Mouse (Mus musculus) liver, embryonic 13.5 days (tissue): ENCODE results near the gene Shc2. TPM values are rescaled to one million over a fixed set of nuclear protein-coding genes. Genes with fewer than 3 reads are reported as not detected.

ENCODE experiments used
- ATAC-seq: fragments of 200-750 bp; cut with Nextera tagmentation; 2 replicates; pipeline ENCODE4 v1.8.0; 2017; ENCODE audit warnings: low read depth, mild to moderate bottlenecking, moderate number of reproducible peaks, moderate library complexity
- DNase-seq: peaks from one replicate; pipeline ENCODE4 v3.0.0; 2022
- H3K27ac ChIP-seq: fragments of 300-500 bp; sonication (generic); 2 replicates; pipeline ENCODE4 v1.5.1; 2015; ENCODE audit warnings: moderate library complexity, mild to moderate bottlenecking, inconsistent platforms
- H3K27me3 ChIP-seq: fragments of 300-500 bp; sonication (generic); 2 replicates; pipeline ENCODE4 v1.6.1; 2015; ENCODE audit warnings: mild to moderate bottlenecking, inconsistent platforms
- H3K36me3 ChIP-seq: fragments of 300-500 bp; sonication (generic); 2 replicates; pipeline ENCODE4 v1.6.1; 2015; ENCODE audit warnings: mild to moderate bottlenecking, inconsistent platforms
- H3K4me1 ChIP-seq: fragments of 300-500 bp; sonication (generic); replicated peaks from 2 replicates; pipeline ENCODE4 v1.6.1; 2015; ENCODE audit warnings: inconsistent platforms
- H3K4me2 ChIP-seq: fragments of 300-500 bp; sonication (generic); 2 replicates; pipeline ENCODE4 v1.6.1; 2015; ENCODE audit warnings: inconsistent platforms, mild to moderate bottlenecking, moderate library complexity
- H3K4me3 ChIP-seq: fragments of 300-500 bp; sonication (generic); replicated peaks from 2 replicates; pipeline ENCODE4 v1.5.1; 2015; ENCODE audit warnings: mild to moderate bottlenecking, inconsistent platforms
- H3K9ac ChIP-seq: fragments of 300-500 bp; sonication (generic); 2 replicates; pipeline ENCODE4 v1.6.1; 2015; ENCODE audit warnings: mild to moderate bottlenecking, inconsistent platforms
- H3K9me3 ChIP-seq: fragments of 300-500 bp; sonication (generic); replicated peaks from 2 replicates; pipeline ENCODE4 v1.6.1; 2016; ENCODE audit warnings: inconsistent platforms
- WGBS: fragments of 180-500 bp; shearing (Covaris S2); methylation state at CpG from one replicate; pipeline ENCODE4 v1.1.7; 2015; ENCODE audit not compliant: insufficient replicate concordance; 5-methylcytosine and 5-hydroxymethylcytosine counted together
- polyA plus RNA-seq: library from polyadenylated mRNA; unstranded; fragments of >200 nt; fragmentation: Nextera tagmentation; extraction: Ambion mirVana; gene quantifications from 2 replicates; pipeline ENCODE4 v1.2.1, GENCODE M21; 2015

Gene Shc2
- polyA plus RNA-seq, 1 experiment from 2014 or later: 0.28 TPM

DNA sequence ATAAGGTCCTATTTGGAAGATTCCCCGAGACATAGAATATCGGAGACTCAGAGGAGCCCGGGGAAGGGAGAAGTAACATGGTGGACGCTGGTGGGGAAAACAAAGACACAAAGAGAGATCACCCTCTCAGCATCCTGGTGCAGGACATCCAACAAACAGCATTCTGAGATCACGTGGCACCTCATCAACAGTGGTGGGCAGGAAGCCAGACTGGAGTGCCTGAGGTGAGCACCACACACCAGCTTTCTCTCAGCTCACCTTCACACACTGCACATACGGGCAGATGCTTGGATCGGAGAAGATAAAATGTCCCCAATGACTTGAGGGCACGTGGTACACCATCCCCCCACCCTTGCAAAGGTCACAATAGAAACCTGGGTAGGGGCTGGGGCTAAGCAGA is 1.4 kb downstream of the Shc2 start:
- Histone ChIP-seq H3K27ac (no peak overlapping the region), H3K4me1 (peaks cover 9% of the 10 kb centered on the region), H3K9me3 (no peaks in the 10 kb centered on the region), H3K4me2 (no peak overlapping the region), H3K36me3 (no peaks in the 10 kb centered on the region), H3K9ac (no peak overlapping the region), H3K4me3 (no peak overlapping the region), H3K27me3 (peaks cover 61% of the 10 kb centered on the region)
- WGBS: 63% methylated on average over 8 of the region's 8 CpGs
- DNase-seq (no peak), ATAC-seq (no peak)

DNA sequence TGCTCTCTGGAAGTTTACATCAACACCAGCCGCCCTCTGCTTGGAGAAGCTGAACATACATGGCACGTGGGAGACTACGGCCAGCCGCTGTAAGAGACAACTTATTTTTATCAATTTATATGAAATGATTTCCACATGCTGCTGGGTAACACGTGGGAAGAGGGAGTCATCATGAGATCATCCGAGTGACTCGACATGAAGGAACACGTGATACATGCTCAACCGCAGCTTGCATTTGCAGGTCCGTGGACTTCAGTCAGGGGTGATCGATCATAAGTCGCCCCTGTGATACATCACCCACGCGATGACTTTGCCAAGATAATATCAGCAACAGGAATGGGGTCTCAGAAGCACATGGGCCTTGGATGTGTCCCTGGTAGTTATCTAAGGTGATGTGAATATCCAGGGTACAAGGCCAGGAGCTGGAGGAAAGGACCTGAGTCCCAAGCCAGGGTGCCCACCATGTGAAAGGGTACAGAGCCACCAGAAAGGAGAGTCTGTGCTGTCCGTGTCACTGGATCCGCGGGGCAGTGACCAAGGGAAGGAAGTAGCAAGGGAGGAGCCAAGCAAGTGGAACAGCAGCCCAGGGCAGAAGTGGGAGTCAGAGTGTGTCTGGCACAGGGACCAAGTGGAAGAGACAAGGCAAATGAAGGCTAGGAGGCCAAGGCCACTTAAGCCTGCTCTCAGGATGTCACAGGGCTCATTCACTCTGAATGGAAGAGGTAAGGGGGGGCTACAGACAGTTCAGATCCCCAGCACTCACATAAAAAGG is 4.5 kb downstream of the Shc2 start:
- H3K4me2 ChIP-seq: no peak overlapping the region
- no peak overlapping the region for H3K4me3 ChIP-seq
- no peak for DNase-seq
- H3K9me3 ChIP-seq: no peaks in the 10 kb centered on the region
- WGBS: 63% methylated on average over 17 of the region's 17 CpGs
- H3K27ac ChIP-seq: no peak overlapping the region
- H3K4me1 ChIP-seq: peaks cover 6% of the 10 kb centered on the region
- H3K9ac ChIP-seq: no peak overlapping the region
- H3K27me3 ChIP-seq: peaks cover 38% of the 10 kb centered on the region
- no peak for ATAC-seq
- no peaks in the 10 kb centered on the region for H3K36me3 ChIP-seq

DNA sequence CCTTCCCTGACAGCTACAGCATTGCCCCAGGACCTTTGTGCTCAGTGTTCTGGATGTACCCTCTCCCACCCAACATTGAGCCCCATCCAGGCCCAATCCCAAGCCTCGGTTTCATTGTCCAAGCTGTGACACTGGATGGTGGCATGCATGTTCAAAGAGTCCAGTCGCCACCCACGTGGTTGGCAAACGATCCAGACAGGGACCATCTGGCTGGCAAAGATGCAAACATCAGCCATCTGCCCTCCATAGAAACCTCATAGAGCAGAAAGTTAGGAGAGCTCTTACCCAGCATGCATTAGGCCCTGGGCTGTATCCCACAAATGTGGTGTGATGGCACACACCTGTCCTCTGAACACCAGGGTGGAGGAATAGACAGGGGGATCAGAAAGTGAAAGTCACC is 6.3 kb downstream of the Shc2 start:
- no peak for DNase-seq
- Histone ChIP-seq H3K4me2 (no peak overlapping the region), H3K4me1 (no peaks in the 10 kb centered on the region), H3K9ac (no peak overlapping the region), H3K4me3 (no peak overlapping the region), H3K27me3 (peaks cover 20% of the 10 kb centered on the region), H3K27ac (no peak overlapping the region), H3K36me3 (no peaks in the 10 kb centered on the region), H3K9me3 (no peaks in the 10 kb centered on the region)
- WGBS: 68% methylated on average over 4 of the region's 4 CpGs
- no peak for ATAC-seq

DNA sequence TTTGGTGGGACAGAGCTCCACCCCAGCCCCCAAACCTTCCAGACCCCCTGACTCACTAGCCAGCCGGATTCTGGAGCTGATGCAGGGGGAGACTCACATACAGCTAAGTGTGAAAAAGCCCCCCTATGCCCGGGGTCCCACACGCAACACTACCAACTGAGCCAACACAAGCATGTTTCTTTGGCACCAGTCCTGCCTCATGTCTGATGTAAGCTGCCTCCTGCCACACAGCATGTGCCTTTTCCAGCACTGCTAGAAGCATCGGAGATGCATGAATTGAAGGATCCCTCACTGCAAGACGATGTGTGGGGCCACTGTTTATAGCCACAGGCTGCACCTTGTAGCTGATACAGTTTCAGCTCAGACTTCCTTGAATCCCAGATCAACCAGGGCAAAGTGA is 9.3 kb downstream of the Shc2 start:
- WGBS: 62% methylated on average over 5 of the region's 5 CpGs
- H3K9me3 ChIP-seq: no peaks in the 10 kb centered on the region
- no peaks in the 10 kb centered on the region for H3K4me1 ChIP-seq
- no peak overlapping the region for H3K4me3 ChIP-seq
- no peaks in the 10 kb centered on the region for H3K36me3 ChIP-seq
- no peak for DNase-seq
- H3K27ac ChIP-seq: no peak overlapping the region
- H3K9ac ChIP-seq: no peak overlapping the region
- no peak overlapping the region for H3K4me2 ChIP-seq
- no peak for ATAC-seq
- 0 out of 2 replicates have a peak, but pooled peaks cover 4% of the 10 kb centered on the region for H3K27me3 ChIP-seq

DNA sequence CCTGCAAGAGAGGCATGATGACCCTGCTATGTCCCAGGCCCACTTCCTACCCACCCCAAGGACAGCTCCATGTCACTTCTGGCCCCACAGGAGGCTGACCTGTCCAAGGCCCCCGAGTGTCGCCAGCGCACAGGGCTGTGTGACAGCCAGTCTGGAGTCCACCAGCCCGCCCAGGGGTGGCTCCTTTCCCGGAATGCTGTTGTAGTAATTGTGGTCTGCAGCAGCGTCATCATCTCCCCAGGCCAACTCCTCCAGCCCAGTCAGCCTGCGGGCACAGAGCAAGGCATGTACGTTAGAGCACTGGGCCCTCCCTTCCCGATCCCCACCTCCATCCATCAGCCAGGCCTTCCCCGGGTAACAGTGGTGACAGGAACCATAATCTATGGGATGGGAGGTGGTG is 11.6 kb downstream of the Shc2 start:
- 65% methylated on average over 10 of the region's 10 CpGs for WGBS
- no peak overlapping the region for H3K4me3 ChIP-seq
- H3K27me3 ChIP-seq: 0 out of 2 replicates have a peak, but pooled peaks cover 6% of the 10 kb centered on the region
- ATAC-seq (no peak), DNase-seq (no peak)
- H3K9me3 ChIP-seq: no peaks in the 10 kb centered on the region
- H3K4me1 ChIP-seq: no peaks in the 10 kb centered on the region
- no peak overlapping the region for H3K4me2 ChIP-seq
- no peaks in the 10 kb centered on the region for H3K36me3 ChIP-seq
- no peak overlapping the region for H3K9ac ChIP-seq
- no peak overlapping the region for H3K27ac ChIP-seq

DNA sequence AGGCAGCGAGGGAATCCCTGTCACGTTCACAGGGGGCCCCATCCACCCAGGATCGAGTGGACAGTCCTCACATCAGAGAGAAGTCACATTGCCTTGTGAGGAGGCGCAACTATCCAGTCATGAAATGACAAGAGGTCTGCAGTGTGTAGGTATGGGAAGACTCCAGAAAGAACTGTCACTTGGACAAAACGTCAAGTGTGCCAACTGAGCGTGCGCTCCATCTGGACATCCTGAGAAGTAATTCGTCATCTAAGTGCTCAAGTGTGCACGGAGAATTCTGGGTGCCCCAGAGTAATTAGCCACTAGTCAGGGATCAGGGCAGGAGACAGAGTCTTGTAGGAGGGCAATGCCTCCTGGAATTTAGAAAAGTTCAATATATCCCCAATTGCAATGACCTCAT is 12.3 kb downstream of the Shc2 start:
- WGBS: 60% methylated on average over 9 of the region's 9 CpGs
- Histone ChIP-seq H3K36me3 (no peaks in the 10 kb centered on the region), H3K9me3 (no peaks in the 10 kb centered on the region), H3K27ac (no peak overlapping the region), H3K4me2 (no peak overlapping the region), H3K9ac (no peak overlapping the region), H3K27me3 (0 out of 2 replicates have a peak, but pooled peaks cover 6% of the 10 kb centered on the region), H3K4me3 (no peak overlapping the region), H3K4me1 (no peaks in the 10 kb centered on the region)
- DNase-seq (no peak), ATAC-seq (no peak)

DNA sequence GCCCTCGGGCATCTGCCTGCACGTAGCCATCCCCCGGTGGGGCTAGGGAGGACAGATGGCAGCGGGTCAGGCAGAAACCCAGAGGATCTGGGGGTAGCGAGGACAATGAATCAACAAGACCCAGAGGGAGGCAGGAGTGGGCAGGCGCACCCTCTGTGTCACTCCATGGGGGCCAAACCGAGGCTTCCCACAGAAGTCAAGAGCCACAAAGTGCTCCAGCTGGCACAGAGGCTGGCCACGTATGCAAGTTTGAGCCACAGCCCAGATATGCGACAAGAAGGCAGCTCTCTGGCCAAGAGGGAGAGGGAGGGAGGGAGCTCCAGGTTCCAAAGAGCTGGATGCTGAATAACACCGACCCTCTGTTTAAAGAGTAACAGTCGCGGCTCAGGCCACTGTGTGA is 13.8 kb downstream of the Shc2 start:
- H3K4me2 ChIP-seq: no peak overlapping the region
- 62% methylated on average over 12 of the region's 12 CpGs for WGBS
- H3K4me3 ChIP-seq: no peak overlapping the region

DNA sequence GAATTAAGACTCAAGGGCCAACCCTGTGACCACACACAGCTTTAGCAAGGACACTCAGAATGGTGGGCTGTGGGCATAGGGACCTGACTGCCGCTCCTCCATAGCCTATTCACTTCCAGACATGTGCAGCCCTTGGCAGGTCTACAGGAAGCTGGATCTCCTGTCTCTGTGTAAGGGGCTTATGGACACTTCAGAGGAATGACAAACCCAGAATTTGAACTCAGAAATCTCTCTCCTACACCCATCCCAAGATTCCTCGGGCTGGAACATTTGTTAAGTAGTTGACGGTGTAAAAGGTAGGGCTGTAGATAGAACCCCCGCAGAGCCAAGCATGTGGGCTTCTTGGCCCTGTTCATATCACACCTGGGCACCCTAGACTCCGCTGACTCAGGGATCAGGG is 21.3 kb downstream of the Shc2 start:
- H3K9ac ChIP-seq: no peak overlapping the region
- H3K4me1 ChIP-seq: peaks cover 18% of the 10 kb centered on the region
- ATAC-seq (no peak), DNase-seq (no peak)
- no peak overlapping the region for H3K27ac ChIP-seq
- no peaks in the 10 kb centered on the region for H3K9me3 ChIP-seq
- H3K4me2 ChIP-seq: no peak overlapping the region
- H3K27me3 ChIP-seq: peaks cover 43% of the 10 kb centered on the region
- no peak overlapping the region for H3K4me3 ChIP-seq
- 71% methylated on average over 5 of the region's 5 CpGs for WGBS
- no peaks in the 10 kb centered on the region for H3K36me3 ChIP-seq

More for the DNA sequence above, 13.8 kb downstream of the Shc2 start:
- Histone ChIP-seq H3K27ac (no peak overlapping the region), H3K36me3 (no peaks in the 10 kb centered on the region), H3K9ac (no peak overlapping the region), H3K4me1 (no peaks in the 10 kb centered on the region), H3K9me3 (no peaks in the 10 kb centered on the region), H3K27me3 (0 out of 2 replicates have a peak, but pooled peaks cover 6% of the 10 kb centered on the region)
- DNase-seq (no peak), ATAC-seq (no peak)

DNA sequence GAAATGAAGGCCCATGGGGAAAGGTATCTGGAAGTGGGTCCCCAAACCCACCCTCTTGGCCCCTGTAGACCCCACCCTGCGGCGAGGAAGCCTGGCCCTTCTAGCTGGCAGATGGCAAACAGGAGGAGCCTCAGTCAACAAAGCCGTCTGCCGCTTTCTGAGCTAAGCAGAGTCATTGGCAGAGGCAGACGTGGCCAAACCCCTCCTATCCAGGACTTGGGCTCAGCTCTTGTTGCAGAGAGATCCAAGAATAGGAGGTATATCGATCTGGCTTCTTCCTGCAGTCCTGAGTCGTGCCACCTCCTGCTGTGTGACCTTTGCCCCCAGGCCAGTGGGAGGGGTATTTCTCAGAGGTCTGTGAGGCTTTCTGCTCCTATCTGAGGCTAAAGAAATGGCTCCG is 21.9 kb downstream of the Shc2 start:
- no peak overlapping the region for H3K4me2 ChIP-seq
- no peak overlapping the region for H3K27ac ChIP-seq
- ATAC-seq: no peak
- no peaks in the 10 kb centered on the region for H3K9me3 ChIP-seq
- H3K36me3 ChIP-seq: no peaks in the 10 kb centered on the region
- WGBS: 16% methylated on average over 8 of the region's 8 CpGs
- peaks cover 18% of the 10 kb centered on the region for H3K4me1 ChIP-seq
- H3K9ac ChIP-seq: no peak overlapping the region
- no peak overlapping the region for H3K4me3 ChIP-seq
- no peak for DNase-seq
- H3K27me3 ChIP-seq: peaks cover 48% of the 10 kb centered on the region

DNA sequence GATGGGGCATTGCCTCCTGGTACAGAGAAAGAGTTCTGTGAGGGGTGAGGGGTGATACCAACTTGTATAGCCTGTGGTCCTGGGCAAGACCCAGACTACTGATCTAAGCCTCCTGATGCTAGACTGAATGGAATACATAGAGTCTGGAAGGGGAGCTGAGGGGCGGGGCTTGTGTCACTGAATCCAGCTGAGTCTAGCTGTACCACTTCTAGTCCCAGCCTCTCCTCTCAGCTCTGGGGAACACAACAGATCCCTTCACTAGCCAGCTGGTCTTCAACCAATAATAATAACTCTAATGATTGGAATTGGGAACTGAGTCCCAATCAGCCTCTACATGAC is 23.4 kb downstream of the Shc2 start:
- H3K9ac ChIP-seq: no peak overlapping the region
- H3K4me3 ChIP-seq: peak overlapping the region; percentile 57; the same call in 1 of the 2 replicates
- ATAC-seq (no peak; the same call in 1 of the 2 replicates), DNase-seq (no peak)
- H3K27me3 ChIP-seq: peaks cover 56% of the 10 kb centered on the region
- H3K4me2 ChIP-seq: peak overlapping the region; percentile 76; the same call in 1 of the 2 replicates
- WGBS: 63% methylated on average over 1 of the region's 1 CpGs
- H3K36me3 ChIP-seq: no peaks in the 10 kb centered on the region
- no peaks in the 10 kb centered on the region for H3K9me3 ChIP-seq
- peaks cover 18% of the 10 kb centered on the region for H3K4me1 ChIP-seq
- no peak overlapping the region for H3K27ac ChIP-seq

DNA sequence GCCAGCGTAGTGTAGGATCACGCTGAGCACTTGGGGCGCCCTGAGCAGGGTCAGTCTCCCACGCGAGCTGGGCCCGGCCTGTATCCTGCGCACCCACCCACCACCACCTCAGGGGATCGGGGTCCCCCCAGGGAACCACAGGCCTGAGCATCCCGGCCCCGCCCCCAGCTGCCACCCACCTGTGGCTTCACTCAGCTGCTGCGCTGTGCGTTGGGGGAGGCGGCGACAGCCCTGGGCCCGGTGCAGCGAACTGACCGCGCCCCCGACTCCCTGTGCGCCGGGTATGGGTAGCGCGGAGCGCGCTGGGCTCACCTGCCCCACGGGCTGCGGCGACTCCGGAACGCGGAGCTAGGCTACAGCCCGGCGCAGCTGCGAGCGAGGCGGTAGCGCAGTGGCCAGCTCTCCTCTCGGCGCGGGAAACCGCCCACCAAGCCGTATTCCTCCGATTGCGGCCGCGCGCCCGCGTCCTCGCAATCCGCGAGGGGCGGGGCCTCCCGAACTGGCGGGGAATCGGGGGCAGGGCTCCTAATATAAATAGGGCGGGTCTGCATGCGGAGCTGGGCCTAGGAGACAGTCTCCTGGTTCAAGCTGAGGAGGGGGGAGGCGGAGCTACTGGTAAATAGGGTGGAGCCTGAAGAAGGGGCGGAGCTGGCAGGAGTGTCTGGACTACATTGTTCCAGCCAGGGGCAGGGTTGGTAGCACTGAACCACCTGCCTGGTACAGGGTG is 24.0 kb downstream of the Shc2 start, which contains the start of gene C2cd4c:
Gene C2cd4c, minus strand, starts transcription at position 448 of the 727 bp plus-strand sequence.
- peaks cover 59% of the 10 kb centered on the region for H3K27me3 ChIP-seq

More for the DNA sequence above, 24.0 kb downstream of the Shc2 start, which contains the start of gene C2cd4c:
- no peaks in the 10 kb centered on the region for H3K9me3 ChIP-seq
- H3K4me1 ChIP-seq: peaks cover 18% of the 10 kb centered on the region
- H3K9ac ChIP-seq: peak within 1 kb of the TSS; percentile 39; the same call in 1 of the 2 replicates
- peak within 1 kb of the TSS; percentile 76 for H3K4me2 ChIP-seq
- ATAC-seq (peak; percentile 68), DNase-seq (peak; percentile 46)
- 2% methylated on average over 60 of the region's 60 CpGs for WGBS
- peak within 1 kb of the TSS; percentile 57 for H3K4me3 ChIP-seq
- no peak within 1 kb of the TSS for H3K27ac ChIP-seq
- no peaks in the 10 kb centered on the region for H3K36me3 ChIP-seq
